Mouse (Mus musculus) ES-E14 (cell line): ENCODE measurements at regions not wholly inside any gene's neighbourhood (a gene's known extent, or its start where the extent isn't known, plus 50 kb on each side); places are given as distances from the start of the nearest gene placed in this dataset.

Source experiments
- DNase-seq: peaks from one replicate; pipeline ENCODE4 v3.0.0-alpha.2; 2013; ENCODE audit warnings: low read depth, low spot score
- H3K27ac ChIP-seq: 2 replicates; pipeline ENCODE4 v1.5.1; 2012; ENCODE audit warnings: low read depth, mild to moderate bottlenecking, low read length, moderate library complexity, mixed read lengths; ENCODE audit not compliant: poor library complexity, insufficient read depth, severe bottlenecking
- H3K36me3 ChIP-seq: 2 replicates; pipeline ENCODE4 v1.6.1; 2012; ENCODE audit warnings: mild to moderate bottlenecking, low read length, moderate library complexity, mixed read lengths; ENCODE audit not compliant: control insufficient read depth, poor library complexity, insufficient read depth, severe bottlenecking
- H3K4me1 ChIP-seq, 2 experiments: fragments of 150-350 bp in 1 of 2; sonication (generic) in 1 of 2; 2 replicates each; pipeline ENCODE4 v1.6.1; 2012; ENCODE audit warnings: low read length in 2 of 2, mild to moderate bottlenecking in 1 of 2, mixed read lengths in 1 of 2; ENCODE audit not compliant: control insufficient read depth in 2 of 2, insufficient read depth in 2 of 2, poor library complexity in 1 of 2
- H3K4me3 ChIP-seq, 2 experiments: fragments of 150-350 bp in 1 of 2; sonication (generic) in 1 of 2; 2 replicates each; pipeline ENCODE4 v1.5.1; 2012; ENCODE audit warnings: low read length in 2 of 2, low read depth in 1 of 2, mild to moderate bottlenecking in 1 of 2, mixed read lengths in 1 of 2; ENCODE audit not compliant: insufficient read depth in 1 of 2, poor library complexity in 1 of 2, severe bottlenecking in 1 of 2
- H3K9ac ChIP-seq: 2 replicates; pipeline ENCODE4 v1.6.1; 2012; ENCODE audit warnings: low read depth, mild to moderate bottlenecking, low read length, mixed read lengths; ENCODE audit not compliant: poor library complexity, insufficient read depth, severe bottlenecking
- H3K9me3 ChIP-seq: fragments of 150-350 bp; sonication (generic); 2 replicates; pipeline ENCODE4 v1.6.1; 2012; ENCODE audit warnings: low read depth, mild to moderate bottlenecking, low read length; ENCODE audit not compliant: control insufficient read depth, insufficient read depth
- CHD2 ChIP-seq: IDR thresholded peaks from 2 replicates; pipeline ENCODE4 v1.6.1; 2014; ENCODE audit warnings: mild to moderate bottlenecking, low read depth, low read length, inconsistent platforms
- HCFC1 ChIP-seq: IDR thresholded peaks from 2 replicates; pipeline ENCODE4 v1.6.1; 2012; ENCODE audit warnings: low read length, inconsistent platforms, borderline replicate concordance; ENCODE audit not compliant: insufficient read depth
- MAFK ChIP-seq: IDR thresholded peaks from 2 replicates; pipeline ENCODE4 v1.6.1; 2014; ENCODE audit warnings: mild to moderate bottlenecking, low read depth, low read length, inconsistent platforms; ENCODE audit not compliant: insufficient read depth
- ZC3H11A ChIP-seq: IDR thresholded peaks from 2 replicates; pipeline ENCODE4 v1.6.1; 2012; ENCODE audit warnings: low read depth, mild to moderate bottlenecking, inconsistent platforms, low read length, borderline replicate concordance
- ZNF384 ChIP-seq: IDR thresholded peaks from 2 replicates; pipeline ENCODE4 v1.6.1; 2012; ENCODE audit warnings: low read depth, low read length, inconsistent platforms
- in situ Hi-C, 2 experiments: fragments of 600-800 bp; cut with MboI; formaldehyde crosslinking; loops; one replicate each; pipeline ENCODE4 v1.15.1; 2025; ENCODE audit warnings: low sequenced_read_pairs in 2 of 2, inconsistent platforms in 1 of 2; ENCODE audit not compliant: unreplicated experiment in 2 of 2

- DNase-seq: no peak
- Histone ChIP-seq H3K9me3 (no peaks in the 10 kb centered on the region), H3K4me3 (no peak overlapping the region), H3K4me1 (no peaks in the 10 kb centered on the region), H3K27ac (no peak overlapping the region), H3K36me3 (no peaks in the 10 kb centered on the region), H3K9ac (no peak overlapping the region)
- in situ Hi-C loops: no loop called here
- TF ChIP-seq CHD2 (no peak), MAFK (no peak), ZNF384 (no peak), ZC3H11A (no peak), HCFC1 (no peak)
Measured at GRCm38 (mm10) chr2:56335974-56336373, 787.8 kb downstream of the Nr4a2 start.

- H3K9ac ChIP-seq: no peak overlapping the region
- H3K9me3 ChIP-seq: no peaks in the 10 kb centered on the region
- TF ChIP-seq HCFC1 (no peak), ZC3H11A (no peak)
- no peak for DNase-seq
- H3K27ac ChIP-seq: no peak overlapping the region
- in situ Hi-C loops: no loop called here
- no peaks in the 10 kb centered on the region for H3K4me1 ChIP-seq
- no peak overlapping the region for H3K4me3 ChIP-seq
- H3K36me3 ChIP-seq: no peaks in the 10 kb centered on the region
Measured at GRCm38 (mm10) chr2:56364065-56364464, 759.7 kb downstream of the Nr4a2 start.
